9 mouse cellular contexts compared by ENCODE assay signal in genomic region chr7:128432574-128432973, GRCm38 (mm10).
"Had no signal": no experiment of that assay in that cellular context is flagged by ENCODE, and none has a peak within 500 bp of the region (broad histone marks: within the 10 kb centered on the region; RNA-seq: fewer than 3 reads in every experiment).

No protein-coding gene starts in this region.

- H3K36me3 ChIP-seq: liver, embryonic 15.5 days; neural tube, embryonic 12.5 days had no signal

- H3K4me2 ChIP-seq: liver, embryonic 11.5 days; liver, embryonic 15.5 days; midbrain, embryonic 11.5 days; neural tube, embryonic 12.5 days had no signal

- H3K27me3 ChIP-seq: liver, embryonic 15.5 days; neural tube, embryonic 12.5 days had no signal

- H3K4me1 ChIP-seq: liver, embryonic 15.5 days; neural tube, embryonic 12.5 days had no signal

- H3K9ac ChIP-seq: liver, embryonic 15.5 days; neural tube, embryonic 12.5 days had no signal

- H3K9me3 ChIP-seq: liver, embryonic 15.5 days; neural tube, embryonic 12.5 days had no signal

- H3K27ac ChIP-seq: layer of hippocampus, adult 2 months; liver, embryonic 15.5 days; neural tube, embryonic 12.5 days had no signal

- ATAC-seq: lung, postnatal 0 days had no signal

- H3K4me3 ChIP-seq: layer of hippocampus, adult 2 months; liver, embryonic 15.5 days; neural tube, embryonic 12.5 days had no signal

- DNase-seq: lung, adult 2 months; spleen, adult 18-20 months; thymus, adult 18-20 months had no signal
